ENCODE assay signal across 8 mouse cellular contexts in the genomic region with DNA sequence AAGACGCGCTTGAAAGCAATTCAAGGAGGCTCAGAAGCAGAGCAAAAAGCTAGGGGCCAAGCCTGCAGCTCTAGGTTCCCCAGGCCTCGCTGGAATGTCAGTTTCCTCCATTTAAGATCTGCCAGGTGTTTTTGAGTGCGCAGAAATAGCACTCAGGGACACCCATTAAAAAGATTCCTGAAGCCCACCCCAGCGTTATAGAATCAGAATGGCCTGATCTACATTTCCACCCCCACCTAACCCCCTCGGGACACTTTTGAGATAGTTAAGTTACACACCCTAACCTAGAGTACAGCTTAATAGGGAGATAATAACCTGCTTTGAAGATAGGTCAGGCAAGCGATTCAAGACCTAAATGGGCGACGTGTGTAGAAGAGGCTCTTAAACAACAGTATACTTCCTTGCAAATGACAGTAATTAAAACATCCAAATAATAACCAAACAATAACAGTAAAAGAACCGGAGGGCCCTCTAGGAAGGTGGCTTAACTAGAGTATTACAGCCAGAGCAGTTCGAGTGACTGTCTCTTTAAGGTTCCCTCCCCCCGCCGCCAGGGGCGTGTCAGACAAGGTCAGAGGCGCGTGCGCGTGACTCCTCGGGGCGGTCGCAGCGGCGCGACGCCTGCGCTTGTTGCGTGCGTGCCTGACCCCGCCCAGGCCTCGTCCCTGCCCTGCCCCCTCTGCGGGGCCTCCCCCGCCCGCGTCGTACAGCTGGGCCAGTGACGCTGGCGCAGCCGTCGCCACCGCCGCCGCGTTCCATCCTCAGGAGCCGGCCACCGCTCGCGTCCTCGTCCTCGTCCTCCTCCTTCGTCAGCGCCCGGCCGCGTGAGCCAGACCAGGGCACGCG. TPM values are rescaled to one million over a fixed set of nuclear protein-coding genes. Genes with fewer than 3 reads are reported as not detected.
DNase-seq lines count a peak whose midpoint lies in the region; ATAC-seq lines count a peak whose summit lies in the region.

A gene (plus strand): TSS at position 662 of the 846 bp plus-strand sequence.

- H3K9me3 ChIP-seq in hindbrain, embryonic 16.5 days (ENCODE audit: control insufficient read depth, low read length), result no peaks in the 10 kb centered on the region

- H3K27me3 ChIP-seq in hindbrain, embryonic 16.5 days (replicated peaks; ENCODE audit: control insufficient read depth, insufficient read depth, low read length), result no peaks in the 10 kb centered on the region

- H3K79me2 ChIP-seq in macrophage (ENCODE audit: inconsistent target), result peaks cover 42% of the 10 kb centered on the region

- peak; percentile 98 for ATAC-seq in hindbrain, embryonic 16.5 days

- H3K27ac ChIP-seq in hindbrain, embryonic 16.5 days (ENCODE audit: low read depth, low read length), result peak within 1 kb of the TSS; percentile 99
- H3K27ac ChIP-seq in macrophage, result peak within 1 kb of the TSS; percentile 89

- peak within 1 kb of the TSS; percentile 94 for H3K9ac ChIP-seq in hindbrain, embryonic 16.5 days (ENCODE audit: low read depth, low read length)

- H3K4me1 ChIP-seq in hindbrain, embryonic 16.5 days (ENCODE audit: control insufficient read depth, insufficient read depth, low read depth, low read length), result peaks cover 18% of the 10 kb centered on the region

- peak within 1 kb of the TSS; percentile 61 for H3K4me2 ChIP-seq in hindbrain, embryonic 16.5 days (ENCODE audit: low read length)

- DNase-seq in T-cell, adult 2 months (ENCODE audit: low spot score), result peak; percentile 98
- peak; percentile 97 to 99 for DNase-seq in cerebellum, postnatal 36 days
- DNase-seq in gastrocnemius, adult 18-20 months (ENCODE audit: low spot score), result peak; percentile 99
- peak; percentile 99 for DNase-seq in left cerebral cortex, adult 18-20 months (ENCODE audit: low spot score in 2 of 2)
- peak; percentile 98 for DNase-seq in right cerebral cortex, adult 18-20 months
- DNase-seq in urinary bladder, postnatal 10 days (ENCODE audit: low spot score), result peak; percentile 97

- no peaks in the 10 kb centered on the region for H3K36me3 ChIP-seq in hindbrain, embryonic 16.5 days (ENCODE audit: control insufficient read depth, insufficient read depth, low read length)
- H3K36me3 ChIP-seq in macrophage (ENCODE audit: inconsistent target), result no peaks in the 10 kb centered on the region

- 5% methylated on average over 38 of the region's 56 CpGs for WGBS in hindbrain, embryonic 16.5 days
- WGBS in macrophage (ENCODE audit: missing documents), result 8% methylated on average over 47 of the region's 56 CpGs

- H3K4me3 ChIP-seq in hindbrain, embryonic 16.5 days (ENCODE audit: low read length), result peak within 1 kb of the TSS; percentile 94
- peak within 1 kb of the TSS; percentile 93 for H3K4me3 ChIP-seq in macrophage (ENCODE audit: inconsistent target)

RNA-seq across cellular contexts. Expression of the gene that starts here (rescaled TPM):
- 10 to 100 TPM; 39.3 to 43.9 TPM for total RNA-seq in gastrocnemius, adult 18-20 months (2021)
- 9.9 and 12.1 TPM in 2 replicates for polyA plus RNA-seq in hindbrain, embryonic 16.5 days (2015; fragmentation: Nextera tagmentation; extraction: Ambion mirVana)
- 10 to 100 TPM; 34.8 to 35.7 TPM for total RNA-seq in left cerebral cortex, adult 18-20 months (2021)
- 100 to 1,000 TPM in 21 of 26 experiments, 10 to 100 TPM in 5; 82.5 to 344 (median 177) TPM for total RNA-seq in macrophage (2018; cell fraction: chromatin; rRNA removed)
- total RNA-seq in macrophage (2018; cell fraction: cytosol; rRNA removed), result 100 to 1,000 TPM in 25 of 26 experiments, 10 to 100 TPM in 1; 98.6 to 237 (median 169) TPM
- 100 to 1,000 TPM; 137 to 428 (median 289) TPM for total RNA-seq in macrophage (2018; cell fraction: nucleus; rRNA removed)
- polyA plus RNA-seq in macrophage (2018), result 67.3 to 91.5 TPM (median 72.0 TPM) in 3 replicates

Comparison
In these comparisons a context has a peak if more than half of its experiments do, and no peak if none do; other contexts are left out.
1. Peak in every context shown above with its lines: DNase-seq, ATAC-seq, H3K4me3 ChIP-seq and H3K27ac ChIP-seq.